Mouse (Mus musculus) E14TG2a.4 (cell line): ENCODE measurements around the gene Lsamp.

ENCODE experiments used
- CTCF ChIP-seq: conservative IDR thresholded peaks from 2 replicates; pipeline ENCODE4 v1.5.1; 2014; ENCODE audit warnings: low read length
- NANOG ChIP-seq: IDR thresholded peaks from 2 replicates; pipeline ENCODE4 v1.6.1; 2014; ENCODE audit warnings: borderline replicate concordance, low read length, mixed read lengths
- POU5F1 ChIP-seq: IDR thresholded peaks from 2 replicates; pipeline ENCODE4 v1.6.1; 2014; ENCODE audit warnings: low read length, borderline replicate concordance

DNA sequence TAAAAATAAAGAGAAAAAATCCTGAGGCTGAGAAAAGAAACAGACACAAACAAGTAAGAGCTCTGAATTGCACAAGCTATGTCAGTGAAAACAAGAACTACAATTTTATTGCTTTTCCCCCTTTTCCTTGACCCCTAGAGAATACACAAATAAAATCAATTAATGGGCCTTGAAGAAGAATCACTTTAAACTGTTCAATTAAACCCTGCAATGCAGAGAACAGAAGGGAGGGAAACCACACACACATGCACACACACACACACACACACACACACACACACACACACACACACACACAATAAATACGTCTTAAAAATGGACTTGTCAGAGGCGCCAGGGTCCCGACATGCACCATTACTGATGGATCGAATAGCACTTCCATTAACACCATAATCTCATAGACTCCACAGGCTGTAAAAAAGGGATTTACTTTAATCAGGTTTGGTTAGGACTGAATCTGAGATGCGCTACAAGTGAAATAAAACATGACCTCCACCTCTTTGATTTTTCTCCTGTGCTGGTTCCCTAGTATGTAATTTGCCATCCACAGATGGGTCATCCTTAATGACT, 573.6 kb downstream of the Lsamp start:
- TF ChIP-seq CTCF (no peak), NANOG (no peak), POU5F1 (no peak)
